Mouse (Mus musculus): Measurements from ENCODE around the gene Rpl36a. TPM values are rescaled to one million over a fixed set of nuclear protein-coding genes. Genes with fewer than 3 reads are reported as not detected.

The Rpl36a gene
- polyA plus RNA-seq, 1 experiment from 2014 or later: 379 TPM

DNA sequence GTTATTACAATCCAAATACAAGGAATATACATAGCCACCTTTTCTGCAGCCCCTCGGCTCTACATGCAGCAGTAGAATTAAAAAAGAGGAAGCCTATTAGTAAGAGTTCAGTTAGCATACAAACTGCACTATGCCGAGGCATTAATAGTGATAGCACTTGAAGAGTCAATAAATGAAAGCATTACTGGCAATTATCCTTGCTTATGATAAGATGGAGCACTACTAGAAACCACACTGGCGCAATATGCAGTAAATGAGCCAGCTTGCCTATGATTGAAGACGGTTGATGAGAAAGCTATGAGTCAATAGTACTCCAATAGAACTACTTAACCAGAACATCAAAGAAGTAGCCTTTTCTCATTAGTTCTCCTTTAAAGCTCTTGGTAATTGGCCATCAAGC is 7.6 kb upstream of the Rpl36a start:
- Histone ChIP-seq H3K27ac (no peak overlapping the region), H3K4me3 (replicated peaks) (no peak overlapping the region), H3K9ac (no peak overlapping the region), H3K27me3 (replicated peaks) (no peaks in the 10 kb centered on the region), H3K4me1 (no peaks in the 10 kb centered on the region), H3K36me3 (no peaks in the 10 kb centered on the region), H3K9me3 (no peaks in the 10 kb centered on the region), H3K4me2 (no peak overlapping the region)
- ATAC-seq (ENCODE audit: insufficient read depth, low FRiP score, low read depth): no peak
- 76% methylated on average over 4 of the region's 4 CpGs for WGBS

DNA sequence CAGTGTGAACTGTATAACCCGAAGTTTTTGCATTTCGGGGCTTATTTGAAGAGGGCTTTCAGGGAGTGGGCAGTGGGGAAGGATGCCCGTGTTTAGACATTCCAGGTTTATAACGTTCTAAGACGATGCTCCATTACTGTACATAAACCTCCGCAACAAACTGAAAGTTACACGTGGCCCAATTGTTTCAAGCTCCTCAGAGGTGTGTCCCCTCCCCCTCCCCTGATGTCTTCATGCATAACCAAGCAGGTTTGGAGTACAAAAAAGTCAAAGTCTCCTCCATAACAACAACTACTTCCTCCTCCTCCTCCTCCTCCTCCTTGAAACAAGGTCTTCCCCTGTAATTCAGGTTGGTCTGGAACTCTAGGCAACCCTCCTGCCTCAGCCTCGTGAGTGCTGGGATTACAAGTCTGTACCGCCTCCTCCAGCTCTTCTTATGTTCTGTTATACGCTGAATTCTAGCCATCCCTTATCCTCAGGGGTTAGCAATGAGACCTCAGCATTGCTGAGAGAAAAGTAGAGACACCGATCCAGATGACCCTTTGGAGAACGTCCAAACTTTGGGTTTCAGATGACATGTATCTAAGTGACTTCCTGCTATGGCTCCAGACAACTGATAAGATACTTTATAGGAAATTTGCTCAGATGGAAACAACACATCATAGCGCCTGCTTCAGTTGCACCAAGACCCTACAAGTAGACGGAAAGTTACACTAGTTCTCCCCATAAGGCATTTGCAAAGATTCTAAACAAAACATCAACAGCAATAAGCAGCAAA is 4.7 kb upstream of the Rpl36a start:
- Histone ChIP-seq H3K27ac (no peak overlapping the region), H3K4me1 (no peaks in the 10 kb centered on the region), H3K4me2 (no peak overlapping the region), H3K4me3 (replicated peaks) (no peak overlapping the region), H3K36me3 (no peaks in the 10 kb centered on the region), H3K27me3 (replicated peaks) (no peaks in the 10 kb centered on the region), H3K9me3 (no peaks in the 10 kb centered on the region), H3K9ac (no peak overlapping the region)
- 81% methylated on average over 14 of the region's 14 CpGs for WGBS
- ATAC-seq (ENCODE audit: insufficient read depth, low FRiP score, low read depth): no peak

DNA sequence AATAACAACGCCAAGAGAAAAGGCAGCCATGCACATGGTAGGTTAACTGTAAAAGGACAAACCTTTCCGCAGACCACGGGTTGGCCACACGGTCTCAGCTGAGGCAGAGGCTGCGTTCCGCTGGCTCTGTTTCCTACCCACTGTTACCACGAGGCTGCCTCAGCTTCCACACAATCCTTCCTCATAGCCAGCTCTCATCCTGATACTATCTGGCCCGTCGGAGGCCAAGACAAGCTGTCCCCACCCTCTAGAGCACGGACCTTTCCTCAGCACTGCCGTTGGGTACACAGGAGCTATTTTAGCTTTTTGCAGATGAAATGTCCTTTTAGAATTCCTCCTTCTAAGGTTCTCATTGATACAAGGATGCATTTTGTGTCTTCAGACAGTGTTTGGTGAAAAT is 3.2 kb upstream of the Rpl36a start:
- 88% methylated on average over 10 of the region's 11 CpGs for WGBS
- Histone ChIP-seq H3K4me1 (no peaks in the 10 kb centered on the region), H3K36me3 (no peaks in the 10 kb centered on the region), H3K4me3 (replicated peaks) (no peak overlapping the region), H3K27me3 (replicated peaks) (no peaks in the 10 kb centered on the region), H3K9ac (no peak overlapping the region), H3K9me3 (no peaks in the 10 kb centered on the region), H3K27ac (no peak overlapping the region), H3K4me2 (no peak overlapping the region)
- no peak for ATAC-seq (ENCODE audit: insufficient read depth, low FRiP score, low read depth)

DNA sequence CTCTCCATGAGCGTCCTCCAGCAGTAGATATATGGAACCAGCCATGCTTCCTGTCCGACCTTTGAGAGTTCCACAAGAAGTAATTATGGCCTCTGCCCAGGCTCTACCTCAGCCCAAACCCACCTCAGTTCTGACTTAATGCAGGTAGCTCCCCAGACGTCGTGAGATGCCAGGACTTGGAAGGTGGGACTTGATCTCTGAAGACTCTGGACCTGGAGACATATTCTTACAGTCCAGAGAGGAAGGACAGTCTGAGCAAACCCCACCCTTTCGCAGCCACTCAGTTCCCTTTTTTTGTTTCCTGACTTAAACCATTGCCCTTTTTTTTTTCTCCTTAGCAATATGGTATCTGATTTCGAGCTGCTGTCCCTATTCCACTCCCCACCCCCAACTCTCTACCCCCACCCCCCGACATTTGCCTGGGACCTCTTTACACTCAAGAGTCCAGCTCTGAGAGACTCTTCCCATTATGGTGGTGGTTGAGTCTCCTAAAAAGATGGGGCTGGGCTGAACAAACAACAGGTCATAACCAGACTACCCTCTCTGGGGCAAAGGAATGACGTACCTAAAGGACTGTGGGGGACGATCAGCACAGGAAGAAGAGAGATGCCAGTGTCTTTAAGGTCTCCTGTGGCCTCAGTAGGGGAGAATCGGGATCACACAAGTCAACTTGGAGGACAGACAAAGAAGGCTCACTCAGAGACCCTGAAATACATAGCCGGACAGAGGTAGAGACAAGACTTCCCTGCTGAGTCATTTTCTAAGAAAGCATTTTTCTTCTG is 2.4 kb upstream of the Rpl36a start, which contains the start of gene Btk:
Gene Btk (minus strand): TSS at position 683 of the 782 bp plus-strand sequence.
- WGBS: 72% methylated on average over 11 of the region's 11 CpGs
- ATAC-seq (ENCODE audit: insufficient read depth, low FRiP score, low read depth): no peak
- Histone ChIP-seq H3K9ac (no peak within 1 kb of the TSS), H3K27me3 (replicated peaks) (no peaks in the 10 kb centered on the region), H3K4me1 (no peaks in the 10 kb centered on the region), H3K9me3 (no peaks in the 10 kb centered on the region), H3K27ac (no peak within 1 kb of the TSS), H3K4me2 (no peak within 1 kb of the TSS), H3K4me3 (replicated peaks) (no peak within 1 kb of the TSS), H3K36me3 (no peaks in the 10 kb centered on the region)

DNA sequence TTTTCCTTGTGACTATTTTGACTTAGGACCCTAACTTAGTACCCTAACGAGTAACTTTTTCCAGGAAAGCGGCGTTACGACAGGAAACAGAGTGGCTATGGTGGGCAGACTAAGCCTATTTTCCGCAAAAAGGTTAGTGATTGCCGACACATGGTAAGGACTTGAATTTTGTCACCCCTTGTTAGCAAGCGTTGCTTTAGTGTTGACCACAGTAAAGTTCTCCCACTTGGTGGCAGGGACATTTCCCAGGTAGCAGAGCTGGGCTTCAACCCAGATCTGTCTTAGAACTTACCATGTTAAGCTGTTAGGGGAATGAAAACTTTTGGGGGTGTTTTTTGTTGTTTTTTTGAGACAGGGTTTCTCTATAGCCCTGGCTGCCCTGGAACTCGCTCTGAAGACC is 993 bp downstream of the Rpl36a start:
- Histone ChIP-seq H3K4me2 (peak overlapping the region; percentile 51), H3K27ac (no peak overlapping the region), H3K27me3 (replicated peaks) (no peaks in the 10 kb centered on the region), H3K9ac (peak overlapping the region; percentile 14; the same call in 1 of the 2 replicates), H3K4me1 (no peaks in the 10 kb centered on the region), H3K9me3 (no peaks in the 10 kb centered on the region), H3K36me3 (no peaks in the 10 kb centered on the region), H3K4me3 (replicated peaks) (peak overlapping the region; percentile 50)
- 26% methylated on average over 8 of the region's 8 CpGs for WGBS
- no peak for ATAC-seq (ENCODE audit: insufficient read depth, low FRiP score, low read depth)

DNA sequence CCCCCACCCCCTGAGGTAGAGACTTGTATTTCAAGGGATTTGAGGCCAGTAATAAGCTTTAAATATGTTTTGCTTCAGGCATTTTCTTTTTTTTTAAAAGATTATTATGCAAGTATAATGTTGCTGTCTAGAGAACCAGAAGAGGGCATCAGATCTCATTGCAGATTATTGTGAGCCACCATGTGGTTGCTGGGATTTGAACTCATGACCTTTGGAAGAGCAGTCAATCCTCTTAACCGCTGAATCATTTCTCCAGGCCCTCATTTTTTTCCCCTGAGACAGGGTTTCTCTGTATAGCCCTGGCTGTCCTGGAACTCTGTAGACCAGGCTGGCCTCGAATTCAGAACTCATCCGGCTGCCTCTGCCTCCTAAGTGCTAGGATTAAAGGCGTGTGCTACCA is 2.8 kb downstream of the Rpl36a start:
- 83% methylated on average over 4 of the region's 4 CpGs for WGBS
- H3K4me1 ChIP-seq: no peaks in the 10 kb centered on the region
- H3K36me3 ChIP-seq: no peaks in the 10 kb centered on the region
- H3K4me2 ChIP-seq: no peak overlapping the region
- ATAC-seq (ENCODE audit: insufficient read depth, low FRiP score, low read depth): no peak
- no peak overlapping the region for H3K27ac ChIP-seq
- H3K27me3 ChIP-seq (replicated peaks): no peaks in the 10 kb centered on the region
- H3K9me3 ChIP-seq: no peaks in the 10 kb centered on the region
- no peak overlapping the region for H3K4me3 ChIP-seq (replicated peaks)
- no peak overlapping the region for H3K9ac ChIP-seq

DNA sequence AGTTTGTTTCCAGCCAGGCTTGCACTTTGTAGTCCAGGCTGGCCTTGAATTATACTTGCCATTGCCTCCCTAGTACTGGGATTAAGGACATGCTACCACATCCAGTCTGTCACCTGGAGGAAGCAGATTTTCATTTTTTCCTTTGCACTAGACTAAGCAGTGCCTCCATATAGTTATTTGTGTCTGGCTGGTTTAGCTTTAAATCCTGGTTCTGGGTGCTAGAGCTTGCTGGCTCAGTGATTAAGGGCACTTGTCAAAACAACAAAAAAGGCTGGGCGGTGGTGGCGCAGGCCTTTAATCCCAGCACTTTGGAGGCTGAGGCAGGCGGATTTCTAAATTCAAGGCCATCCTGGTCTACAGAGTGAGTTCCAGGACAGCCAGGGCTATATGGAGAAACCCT is 3.5 kb downstream of the Rpl36a start:
- Histone ChIP-seq H3K27me3 (replicated peaks) (no peaks in the 10 kb centered on the region), H3K36me3 (no peaks in the 10 kb centered on the region), H3K27ac (no peak overlapping the region), H3K9me3 (no peaks in the 10 kb centered on the region), H3K4me3 (replicated peaks) (no peak overlapping the region), H3K9ac (no peak overlapping the region), H3K4me2 (no peak overlapping the region), H3K4me1 (no peaks in the 10 kb centered on the region)
- WGBS: 68% methylated on average over 3 of the region's 3 CpGs
- no peak for ATAC-seq (ENCODE audit: insufficient read depth, low FRiP score, low read depth)

DNA sequence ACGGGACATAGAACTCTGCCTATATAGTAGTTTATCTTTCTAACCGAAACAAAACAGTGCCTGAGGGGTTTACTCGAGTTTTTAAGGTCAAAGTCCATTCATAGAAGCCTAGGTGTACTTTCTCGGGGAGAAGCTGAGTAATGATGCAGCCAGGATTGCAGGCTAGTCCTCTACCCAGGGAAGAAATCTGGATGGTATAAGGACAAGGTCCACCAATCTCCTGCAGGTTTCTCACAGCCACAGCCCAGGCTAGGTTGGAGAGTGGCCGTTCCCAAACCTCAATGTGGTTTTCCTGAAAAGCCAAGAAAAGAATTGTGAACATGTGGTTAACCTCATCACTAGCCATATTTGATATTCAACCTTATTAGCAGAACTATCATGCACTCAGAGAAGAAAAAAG is 4.4 kb downstream of the Rpl36a start:
- no peaks in the 10 kb centered on the region for H3K27me3 ChIP-seq (replicated peaks)
- no peak overlapping the region for H3K4me2 ChIP-seq
- H3K36me3 ChIP-seq: no peaks in the 10 kb centered on the region
- H3K4me3 ChIP-seq (replicated peaks): no peak overlapping the region
- WGBS: 52% methylated on average over 5 of the region's 5 CpGs
- no peak overlapping the region for H3K27ac ChIP-seq
- H3K9me3 ChIP-seq: no peaks in the 10 kb centered on the region
- H3K9ac ChIP-seq: no peak overlapping the region
- no peaks in the 10 kb centered on the region for H3K4me1 ChIP-seq
- no peak for ATAC-seq (ENCODE audit: insufficient read depth, low FRiP score, low read depth)

DNA sequence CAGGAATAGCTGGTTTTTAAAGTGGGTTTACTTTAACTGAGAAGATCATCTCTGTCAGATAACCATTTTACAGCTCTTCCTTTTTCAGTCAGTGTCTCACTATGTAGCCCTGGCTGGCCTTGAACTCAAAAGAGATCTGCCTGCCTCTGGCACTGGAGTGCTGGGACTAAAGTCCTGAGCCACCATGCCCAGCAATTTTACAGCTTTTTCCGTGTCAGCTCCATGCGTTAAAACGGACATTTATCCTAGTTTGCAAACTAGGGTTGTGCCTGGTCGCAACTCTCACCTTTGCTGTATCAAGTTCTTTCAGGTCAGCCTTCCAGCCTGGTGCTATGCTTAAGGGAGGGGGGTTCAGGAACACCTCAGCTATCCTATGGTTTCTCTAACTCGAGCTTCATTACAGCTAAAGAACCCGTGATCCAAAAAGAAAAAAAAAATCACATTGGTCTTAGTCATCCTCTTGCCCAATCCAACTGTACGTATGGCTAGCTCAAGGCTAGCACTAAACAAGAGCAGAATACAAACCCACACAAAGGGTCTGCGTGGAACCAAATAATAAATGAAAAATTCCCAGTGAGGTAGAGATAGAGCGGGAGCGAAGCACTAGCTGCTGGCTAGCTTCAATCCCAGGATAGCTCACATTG is 14.6 kb downstream of the Rpl36a start:
- no peaks in the 10 kb centered on the region for H3K27me3 ChIP-seq (replicated peaks)
- ATAC-seq (ENCODE audit: insufficient read depth, low FRiP score, low read depth): no peak
- H3K4me2 ChIP-seq: peak overlapping the region; percentile 50
- H3K36me3 ChIP-seq: no peaks in the 10 kb centered on the region
- WGBS: 25% methylated on average over 10 of the region's 10 CpGs
- H3K27ac ChIP-seq: peak overlapping the region; percentile 79
- peak overlapping the region; percentile 55 for H3K4me3 ChIP-seq (replicated peaks)
- H3K9ac ChIP-seq: no peak overlapping the region; the same call in 1 of the 2 replicates
- H3K4me1 ChIP-seq: no peaks in the 10 kb centered on the region
- no peaks in the 10 kb centered on the region for H3K9me3 ChIP-seq

DNA sequence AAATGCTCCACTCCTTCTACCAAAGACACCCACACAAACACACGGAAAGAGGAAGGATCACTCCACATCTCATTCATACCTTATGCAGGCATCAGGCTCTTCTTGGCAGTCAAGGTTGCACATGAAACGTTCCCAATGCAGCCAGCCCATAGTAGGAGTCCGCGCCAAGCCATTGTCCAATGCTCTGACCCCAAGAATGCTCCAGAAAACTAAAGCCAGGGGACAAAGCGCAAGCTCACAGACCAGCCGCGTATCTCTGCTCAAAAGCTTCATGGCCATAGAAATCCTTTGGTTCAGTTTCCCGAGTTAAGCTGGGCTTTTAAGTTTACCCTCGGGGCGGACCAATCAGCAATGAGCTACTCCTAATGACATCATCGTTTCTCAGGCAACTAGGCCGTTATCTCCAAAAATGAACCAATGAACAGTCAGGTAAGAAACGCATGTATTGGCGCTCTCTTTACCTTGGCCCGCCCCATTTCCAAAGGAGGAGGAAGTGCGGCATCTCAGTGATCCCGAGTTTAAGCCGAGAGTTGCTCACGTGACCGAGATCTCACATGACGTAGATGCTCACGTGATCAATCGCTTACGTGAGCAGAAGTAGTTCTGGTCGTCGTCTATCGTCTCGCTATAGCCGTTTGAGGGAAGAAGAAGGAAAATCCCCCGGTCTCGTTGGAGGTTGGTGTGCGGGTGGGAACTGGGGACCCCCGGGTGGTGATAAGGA is 15.4 kb downstream of the Rpl36a start, which contains the start of the genes Gla and Hnrnph2:
Gene Gla (minus strand): TSS at position 467 of the 721 bp plus-strand sequence.
Gene Hnrnph2 (plus strand): TSS at position 521 of the 721 bp plus-strand sequence.
- Histone ChIP-seq H3K4me3 (replicated peaks) (peak within 1 kb of the TSS; percentile 55), H3K9me3 (no peaks in the 10 kb centered on the region), H3K9ac (peak within 1 kb of the TSS; percentile 22), H3K27ac (peak within 1 kb of the TSS; percentile 90), H3K36me3 (no peaks in the 10 kb centered on the region), H3K27me3 (replicated peaks) (no peaks in the 10 kb centered on the region), H3K4me2 (peak within 1 kb of the TSS; percentile 50), H3K4me1 (no peaks in the 10 kb centered on the region)
- peak; percentile 99 for ATAC-seq (ENCODE audit: insufficient read depth, low FRiP score, low read depth)
- WGBS: 26% methylated on average over 33 of the region's 33 CpGs

DNA sequence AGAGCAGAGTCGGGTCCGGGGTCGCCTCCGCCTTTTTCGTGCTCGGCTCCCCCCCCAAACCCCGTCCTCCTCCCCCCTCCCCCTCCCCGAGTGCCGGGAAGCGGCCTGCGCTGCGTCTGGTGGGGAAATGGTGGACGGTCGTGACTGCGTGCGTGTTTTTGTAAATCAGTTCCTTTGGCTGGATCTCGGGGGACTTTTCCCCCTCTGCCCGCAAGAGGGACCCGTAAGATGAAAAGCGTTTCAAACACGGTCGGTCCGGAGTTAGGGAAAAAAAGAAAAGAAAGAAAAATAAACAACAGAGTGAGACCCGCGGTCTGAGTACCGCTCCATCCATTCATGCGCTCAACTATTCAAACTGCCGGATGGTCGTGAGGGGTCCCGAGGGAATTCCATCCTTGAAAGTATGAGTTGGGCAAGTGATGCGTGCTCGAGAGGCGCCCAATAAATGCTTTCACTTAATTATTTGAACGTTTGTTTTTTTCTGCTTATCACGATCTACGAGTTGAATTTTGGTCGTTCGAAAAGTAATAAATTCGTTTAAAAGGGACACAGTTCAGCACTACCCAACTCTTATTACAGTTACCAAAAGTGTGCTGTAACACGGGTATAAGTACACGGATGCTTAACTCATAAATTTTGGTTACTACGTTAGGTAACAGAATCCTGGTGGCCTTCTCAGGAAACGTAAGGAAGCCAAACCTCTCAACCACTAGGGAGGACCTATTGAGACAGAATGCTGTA is 16.1 kb downstream of the Rpl36a start:
- Histone ChIP-seq H3K4me1 (no peaks in the 10 kb centered on the region), H3K9ac (peak overlapping the region; percentile 22), H3K4me3 (replicated peaks) (peak overlapping the region; percentile 55), H3K4me2 (peak overlapping the region; percentile 42), H3K27me3 (replicated peaks) (no peaks in the 10 kb centered on the region), H3K36me3 (no peaks in the 10 kb centered on the region), H3K27ac (peak overlapping the region; percentile 90), H3K9me3 (no peaks in the 10 kb centered on the region)
- 14% methylated on average over 37 of the region's 43 CpGs for WGBS
- peak; percentile 77 for ATAC-seq (ENCODE audit: insufficient read depth, low FRiP score, low read depth)
